Mouse (Mus musculus) brain, embryonic 14.5 days (tissue): ENCODE data around the gene Erp27. TPM values are rescaled to one million over a fixed set of nuclear protein-coding genes. Genes with fewer than 3 reads are reported as not detected.

Experiments used
- DNase-seq: peaks from one replicate; pipeline ENCODE4 v3.0.0-alpha.2; 2011; ENCODE audit warnings: low read depth
- CTCF ChIP-seq: fragments of 200-500 bp; IDR thresholded peaks from 2 replicates; pipeline ENCODE4 v1.5.1; 2012; ENCODE audit warnings: inconsistent platforms, mild to moderate bottlenecking, moderate library complexity, borderline replicate concordance; ENCODE audit not compliant: insufficient read depth, insufficient read length; ENCODE audit errors: extremely low read depth
- POLR2A ChIP-seq: fragments of 200-500 bp; IDR thresholded peaks from 2 replicates; pipeline ENCODE4 v1.6.1; 2012; ENCODE audit warnings: mild to moderate bottlenecking, inconsistent platforms, borderline replicate concordance; ENCODE audit not compliant: poor library complexity, insufficient read depth, insufficient read length, severe bottlenecking; ENCODE audit errors: extremely low read depth
- polyA plus RNA-seq: library from polyadenylated mRNA; depleted of rRNA; stranded (reverse); fragments of >200 nt; gene quantifications from 2 replicates; pipeline ENCODE4 v1.2.3, GENCODE M21; 2012; rRNA removed

Erp27 gene
- 0.08 and 0.21 TPM in 2 replicates for polyA plus RNA-seq

GRCm38 (mm10) chr6:136922080-136922479 is at the start of gene Erp27:
TSS of gene Erp27 (minus strand) at chr6:136922180.
- TF ChIP-seq CTCF (no peak), POLR2A (no peak)
- no peak for DNase-seq

GRCm38 (mm10) chr6:136968877-136969276 is 46.9 kb upstream of the Erp27 start:
- DNase-seq = peak; percentile 68
- TF ChIP-seq CTCF = peak; percentile 39; the same call in 1 of the 2 replicates

- DNase-seq = no peak
- TF ChIP-seq CTCF (no peak), POLR2A (no peak)
These were observed 45.5 kb upstream of the Erp27 start for GRCm38 (mm10) chr6:136967466-136967865.

GRCm38 (mm10) chr6:136965912-136966311 is 43.9 kb upstream of the Erp27 start:
- TF ChIP-seq POLR2A (no peak), CTCF (no peak)
- no peak for DNase-seq

- no peak for TF ChIP-seq CTCF
- no peak for TF ChIP-seq POLR2A
- no peak for DNase-seq
These were observed 42.9 kb upstream of the Erp27 start for GRCm38 (mm10) chr6:136964609-136965510.

GRCm38 (mm10) chr6:136962957-136963356 is 41.0 kb upstream of the Erp27 start:
- no peak for DNase-seq
- TF ChIP-seq CTCF (no peak), POLR2A (no peak)

- DNase-seq = no peak
- TF ChIP-seq CTCF (no peak), POLR2A (no peak)
These were observed 37.2 kb upstream of the Erp27 start for GRCm38 (mm10) chr6:136959131-136959530.

- DNase-seq = no peak
- TF ChIP-seq POLR2A = no peak
- no peak for TF ChIP-seq CTCF
These were observed 35.1 kb upstream of the Erp27 start for GRCm38 (mm10) chr6:136957062-136957461.

- TF ChIP-seq POLR2A = no peak
- TF ChIP-seq CTCF = no peak
These were observed 33.3 kb upstream of the Erp27 start for GRCm38 (mm10) chr6:136955240-136955639.

GRCm38 (mm10) chr6:136954715-136955114 is 32.7 kb upstream of the Erp27 start:
- TF ChIP-seq CTCF (no peak), POLR2A (no peak)
- DNase-seq = no peak

More at GRCm38 (mm10) chr6:136955240-136955639, 33.3 kb upstream of the Erp27 start:
- DNase-seq = no peak

- no peak for TF ChIP-seq POLR2A
- no peak for TF ChIP-seq CTCF
- DNase-seq = no peak
These were observed 32.2 kb upstream of the Erp27 start for GRCm38 (mm10) chr6:136954192-136954591.

GRCm38 (mm10) chr6:136952930-136953329 is 30.9 kb upstream of the Erp27 start:
- TF ChIP-seq CTCF (no peak), POLR2A (no peak)
- DNase-seq = no peak
